Mouse (Mus musculus) myocyte (in vitro differentiated cells): ENCODE data around the gene Camk2n1.

Source experiments
- MAX ChIP-seq: IDR thresholded peaks from one replicate; pipeline ENCODE4 v1.6.1; 2011; ENCODE audit warnings: low read depth, mild to moderate bottlenecking, control low read depth
- MYOG ChIP-seq, 3 experiments: IDR thresholded peaks; one replicate each; pipeline ENCODE4 v1.6.1; 2011; ENCODE audit warnings: control low read depth in 2 of 3, low read depth in 2 of 3, mild to moderate bottlenecking in 2 of 3; ENCODE audit not compliant: insufficient read length in 2 of 3, control insufficient read depth in 1 of 3, insufficient read depth in 1 of 3
- POLR2A ChIP-seq: IDR thresholded peaks from one replicate; pipeline ENCODE4 v1.6.1; 2011; ENCODE audit warnings: low read depth, mild to moderate bottlenecking, control low read depth, moderate library complexity; ENCODE audit not compliant: insufficient read length
- SRF ChIP-seq: IDR thresholded peaks from one replicate; pipeline ENCODE4 v1.6.1; 2011; ENCODE audit warnings: low read depth; ENCODE audit not compliant: control insufficient read depth, insufficient read length
- TCF3 ChIP-seq: IDR thresholded peaks from one replicate; pipeline ENCODE4 v1.6.1; 2011; ENCODE audit warnings: low read depth, control low read depth; ENCODE audit not compliant: insufficient read length
- USF1 ChIP-seq: IDR thresholded peaks from one replicate; pipeline ENCODE4 v1.6.1; 2011; ENCODE audit warnings: low read depth, mild to moderate bottlenecking, control low read depth, moderate library complexity

DNA sequence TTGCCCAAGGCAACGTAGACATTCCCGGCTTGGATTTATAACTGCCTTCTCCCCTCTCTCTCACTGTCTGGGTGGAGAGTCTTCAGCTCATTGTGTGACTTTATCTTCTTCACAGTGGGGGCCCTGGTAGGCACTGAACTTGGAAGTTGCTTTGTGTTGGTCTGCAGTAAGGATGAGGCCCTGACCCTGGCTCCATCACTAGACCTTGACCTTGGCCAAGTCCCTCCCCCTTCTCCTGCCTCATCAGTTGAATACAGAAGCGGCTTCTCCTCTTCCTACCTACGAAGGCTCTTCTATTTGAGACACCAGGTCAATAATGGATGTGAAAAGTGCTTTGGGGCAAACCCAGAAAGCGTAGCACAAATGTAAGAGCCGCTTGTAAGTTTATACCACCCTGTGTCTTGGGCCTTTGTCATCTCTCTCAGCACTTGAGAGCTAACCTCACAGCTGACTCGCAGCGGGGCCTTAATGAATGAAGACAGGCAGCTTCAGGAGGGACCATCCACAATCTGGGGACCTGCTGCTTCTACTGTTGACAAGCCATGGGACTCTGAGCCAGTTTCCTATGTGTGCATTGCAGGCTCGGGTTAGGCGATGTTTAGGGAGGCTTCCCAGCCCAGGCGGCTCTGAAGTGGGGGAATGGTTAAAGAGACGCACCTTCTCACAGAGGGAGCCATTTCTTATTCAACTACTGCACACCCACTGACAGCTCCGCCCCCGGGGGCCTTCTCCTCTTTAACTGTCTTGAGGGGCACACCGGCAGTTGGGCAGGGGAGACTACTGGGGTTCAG lies 1.6 kb upstream of the Camk2n1 start:
- no peak for TF ChIP-seq MAX
- TF ChIP-seq USF1 = no peak
- TF ChIP-seq SRF = no peak
- no peak for TF ChIP-seq POLR2A
- TF ChIP-seq MYOG (IDR thresholded peaks at IDR 0.05; ENCODE audit: control insufficient read depth in 1 of 3, insufficient read depth in 1 of 3, insufficient read length in 2 of 3, low read depth in 2 of 3) = no peak
- no peak for TF ChIP-seq TCF3
